Mouse (Mus musculus) myocyte (in vitro differentiated cells): ENCODE results near the gene Snapc4.

ENCODE experiments used
- CEBPB ChIP-seq: IDR thresholded peaks from 2 replicates; pipeline ENCODE4 v1.6.1; 2011; ENCODE audit warnings: mild to moderate bottlenecking, moderate library complexity; ENCODE audit not compliant: poor library complexity, insufficient read depth, severe bottlenecking
- E2F4 ChIP-seq: IDR thresholded peaks from one replicate; pipeline ENCODE4 v1.6.1; 2011; ENCODE audit warnings: mild to moderate bottlenecking, control low read depth, moderate library complexity; ENCODE audit not compliant: insufficient read depth
- MAX ChIP-seq: IDR thresholded peaks from one replicate; pipeline ENCODE4 v1.6.1; 2011; ENCODE audit warnings: low read depth, mild to moderate bottlenecking, control low read depth
- POLR2A ChIP-seq: IDR thresholded peaks from one replicate; pipeline ENCODE4 v1.6.1; 2011; ENCODE audit warnings: low read depth, mild to moderate bottlenecking, control low read depth, moderate library complexity; ENCODE audit not compliant: insufficient read length
- POLR2AphosphoS2 ChIP-seq: IDR thresholded peaks from one replicate; pipeline ENCODE4 v1.6.1; 2011; ENCODE audit warnings: low read depth, control low read depth; ENCODE audit not compliant: insufficient read length
- TCF12 ChIP-seq: IDR thresholded peaks from one replicate; pipeline ENCODE4 v1.6.1; 2011; ENCODE audit warnings: mild to moderate bottlenecking, control low read depth; ENCODE audit not compliant: poor library complexity, insufficient read depth, severe bottlenecking
- TCF3 ChIP-seq: IDR thresholded peaks from one replicate; pipeline ENCODE4 v1.6.1; 2011; ENCODE audit warnings: low read depth, control low read depth; ENCODE audit not compliant: insufficient read length
- USF1 ChIP-seq: IDR thresholded peaks from one replicate; pipeline ENCODE4 v1.6.1; 2011; ENCODE audit warnings: low read depth, mild to moderate bottlenecking, control low read depth, moderate library complexity

DNA sequence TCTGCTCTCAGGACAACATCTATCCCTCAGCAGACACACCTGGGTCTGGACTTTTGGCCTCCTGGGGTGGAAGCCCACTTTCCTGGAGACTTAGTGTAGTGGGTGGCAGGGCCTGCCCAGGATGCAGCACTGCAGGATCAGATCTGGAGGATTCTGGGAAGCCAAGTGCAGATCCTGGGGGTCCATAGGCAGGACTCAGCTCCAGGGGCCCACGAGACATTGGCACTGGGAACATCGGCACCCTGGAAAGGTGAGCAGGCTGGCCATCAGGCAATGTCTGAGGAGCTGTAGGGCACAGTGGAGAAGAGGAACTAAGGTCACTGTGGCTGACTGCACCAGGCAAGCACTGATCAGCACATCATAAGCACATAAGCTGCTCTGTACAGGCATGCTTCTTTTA is 41.5 kb upstream of the Snapc4 start:
- TF ChIP-seq E2F4: no peak
- TF ChIP-seq TCF12: no peak
- TF ChIP-seq POLR2A: no peak
- TF ChIP-seq CEBPB: no peak
- no peak for TF ChIP-seq TCF3
- TF ChIP-seq POLR2AphosphoS2: no peak
- TF ChIP-seq MAX: no peak
- TF ChIP-seq USF1: no peak
